Mouse (Mus musculus): ENCODE results near the gene Uqcc2. TPM values are rescaled to one million over a fixed set of nuclear protein-coding genes. Genes with fewer than 3 reads are reported as not detected.

Gene Uqcc2
- total and polyA plus RNA-seq, 3 experiments = 176 to 329 TPM; not detected in 1

DNA sequence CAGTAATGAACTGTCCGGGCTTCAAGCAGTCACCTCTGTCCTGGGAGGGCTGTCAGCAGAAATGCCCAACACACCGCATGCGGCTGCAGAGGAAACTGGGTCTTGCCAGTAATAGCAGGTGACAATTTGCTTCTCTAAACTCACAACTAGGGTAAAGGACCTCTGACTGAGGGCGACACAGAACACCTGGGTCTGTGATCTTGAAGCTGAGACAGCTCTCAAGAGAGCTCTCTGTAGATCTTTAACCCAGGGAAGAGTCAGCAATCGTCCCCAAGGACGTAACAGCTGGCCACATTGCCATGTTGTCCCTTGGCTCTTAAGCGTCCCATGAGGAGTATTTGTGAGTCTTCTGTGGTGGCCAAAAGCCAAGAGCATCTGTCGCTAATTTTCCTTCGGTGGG, 38.7 kb upstream of the Uqcc2 start:
- no peak overlapping the region for H3K9ac ChIP-seq (ENCODE audit: control insufficient read depth, low read depth, low read length, poor library complexity, severe bottlenecking)
- no peaks in the 10 kb centered on the region for H3K79me2 ChIP-seq (ENCODE audit: control insufficient read depth, insufficient read depth, low read length, poor library complexity)
- no peaks in the 10 kb centered on the region; a peak in 1 of 4 replicates for H3K27me3 ChIP-seq (ENCODE audit: control insufficient read depth in 1 of 2, insufficient read depth in 2 of 2, low read length in 2 of 2)
- no peak overlapping the region for H3K27ac ChIP-seq (ENCODE audit: control insufficient read depth, low read depth, low read length)
- H3K4me1 ChIP-seq (ENCODE audit: control insufficient read depth in 1 of 2, insufficient read depth in 2 of 2, low read length in 2 of 2) = no peaks in the 10 kb centered on the region
- no peak for DNase-seq (ENCODE audit: low read depth, low spot score)
- no peaks in the 10 kb centered on the region for H3K9me3 ChIP-seq (replicated peaks; ENCODE audit: insufficient read depth, low read length)
- H3K36me3 ChIP-seq (ENCODE audit: control insufficient read depth in 1 of 2, insufficient read depth in 2 of 2, low read length in 2 of 2) = no peaks in the 10 kb centered on the region
- TF ChIP-seq BHLHE40 (IDR thresholded peaks at IDR 0.05; ENCODE audit: borderline replicate concordance, low read depth, low read length) (no peak), E2F4 (IDR thresholded peaks at IDR 0.05; ENCODE audit: borderline replicate concordance, low read depth, low read length) (no peak), MAFK (IDR thresholded peaks at IDR 0.05; ENCODE audit: borderline replicate concordance, low read depth, low read length) (no peak), ZNF384 (IDR thresholded peaks at IDR 0.05; ENCODE audit: low read depth, low read length) (no peak)
- no peak overlapping the region for H3K4me3 ChIP-seq (ENCODE audit: control insufficient read depth in 1 of 2, insufficient read depth in 1 of 2, low read depth in 2 of 2, low read length in 2 of 2)

DNA sequence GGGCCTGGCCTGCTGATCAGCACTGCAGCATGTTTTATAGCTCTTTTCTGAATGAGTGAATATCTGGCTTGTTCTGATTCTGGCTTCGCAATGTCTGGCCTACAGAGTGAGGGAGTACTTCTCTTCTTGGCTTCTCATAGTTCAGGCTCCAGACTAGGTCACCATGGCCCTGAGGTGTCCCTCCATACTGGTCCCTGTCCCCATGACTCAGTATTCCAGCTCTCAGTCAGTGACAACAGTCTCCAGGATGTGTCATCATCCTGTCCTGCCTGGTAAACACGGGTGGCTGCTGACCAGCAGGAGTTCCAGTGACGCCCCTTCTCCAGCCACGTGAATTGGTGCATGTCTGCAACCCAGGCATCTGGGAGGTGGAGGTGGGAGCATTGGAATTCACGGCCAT, 37.4 kb upstream of the Uqcc2 start:
- TF ChIP-seq MYB (IDR thresholded peaks at IDR 0.05; ENCODE audit: low read depth, low read length) (no peak), GABPA (IDR thresholded peaks at IDR 0.05; ENCODE audit: low read depth, low read length) (no peak), BHLHE40 (IDR thresholded peaks at IDR 0.05; ENCODE audit: borderline replicate concordance, low read depth, low read length) (no peak), MXI1 (IDR thresholded peaks at IDR 0.05; ENCODE audit: low read depth, low read length) (no peak), ELF1 (IDR thresholded peaks at IDR 0.05; ENCODE audit: low read depth, low read length) (no peak), POLR2A (IDR thresholded peaks at IDR 0.05; ENCODE audit: control insufficient read depth in 1 of 2, insufficient read depth in 1 of 2, low read depth in 1 of 2, low read length in 2 of 2, poor library complexity in 1 of 2) (no peak)
- Histone ChIP-seq H3K27ac (ENCODE audit: control insufficient read depth, low read depth, low read length) (no peak overlapping the region), H3K36me3 (ENCODE audit: control insufficient read depth in 1 of 2, insufficient read depth in 2 of 2, low read length in 2 of 2) (no peaks in the 10 kb centered on the region)

DNA sequence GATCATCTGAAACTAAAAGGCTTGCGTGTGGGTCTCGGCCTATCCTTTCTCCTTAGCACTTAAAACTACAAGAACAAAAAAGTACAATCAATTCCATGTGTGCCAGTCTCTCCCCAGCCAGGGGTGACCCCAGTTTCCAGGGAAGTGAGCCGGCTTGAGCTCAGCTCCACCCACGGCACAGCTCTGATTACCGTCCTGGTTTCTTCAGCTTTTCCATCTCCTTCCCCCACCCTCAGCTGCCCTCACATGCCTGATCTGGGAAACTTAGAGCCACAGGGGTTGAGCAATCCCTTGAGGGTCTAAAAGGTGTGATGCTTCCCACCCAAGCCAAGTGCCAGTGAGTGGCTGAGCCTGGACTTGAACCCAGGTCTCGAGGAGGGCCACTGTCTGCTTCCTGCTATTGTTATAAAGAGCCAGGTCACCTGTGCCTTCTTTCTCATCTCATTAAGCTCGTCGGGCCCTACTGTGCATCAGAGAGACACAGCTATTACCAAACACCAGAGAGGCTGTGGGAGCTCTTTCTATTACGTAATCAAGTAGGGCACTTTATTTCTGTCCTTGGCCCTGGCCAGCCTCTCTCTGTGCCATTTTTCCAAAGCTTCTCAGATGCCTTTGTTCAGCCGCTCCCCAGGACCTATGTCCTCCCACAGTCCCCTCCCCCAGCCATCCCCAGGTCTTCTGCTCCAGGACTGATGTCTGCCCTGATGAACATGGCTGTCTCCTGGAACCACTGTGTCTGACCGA, 36.4 kb upstream of the Uqcc2 start:
- Histone ChIP-seq H3K4me3 (ENCODE audit: control insufficient read depth in 1 of 2, insufficient read depth in 1 of 2, low read depth in 2 of 2, low read length in 2 of 2) (no peak overlapping the region), H3K27me3 (ENCODE audit: control insufficient read depth in 1 of 2, insufficient read depth in 2 of 2, low read length in 2 of 2) (no peaks in the 10 kb centered on the region; a peak in 1 of 4 replicates), H3K27ac (ENCODE audit: control insufficient read depth, low read depth, low read length) (no peak overlapping the region), H3K9me3 (replicated peaks; ENCODE audit: insufficient read depth, low read length) (no peaks in the 10 kb centered on the region), H3K79me2 (ENCODE audit: control insufficient read depth, insufficient read depth, low read length, poor library complexity) (no peaks in the 10 kb centered on the region), H3K4me1 (ENCODE audit: control insufficient read depth in 1 of 2, insufficient read depth in 2 of 2, low read length in 2 of 2) (no peaks in the 10 kb centered on the region), H3K36me3 (ENCODE audit: control insufficient read depth in 1 of 2, insufficient read depth in 2 of 2, low read length in 2 of 2) (no peaks in the 10 kb centered on the region), H3K9ac (ENCODE audit: control insufficient read depth, low read depth, low read length, poor library complexity, severe bottlenecking) (no peak overlapping the region)
- DNase-seq (ENCODE audit: low read depth, low spot score) = no peak
- TF ChIP-seq TBP (IDR thresholded peaks at IDR 0.05; ENCODE audit: low read depth, low read length) (no peak), SMC3 (IDR thresholded peaks at IDR 0.05; ENCODE audit: low read depth, low read length) (no peak), POLR2A (IDR thresholded peaks at IDR 0.05; ENCODE audit: control insufficient read depth in 1 of 2, insufficient read depth in 1 of 2, low read depth in 1 of 2, low read length in 2 of 2, poor library complexity in 1 of 2) (no peak), BHLHE40 (IDR thresholded peaks at IDR 0.05; ENCODE audit: borderline replicate concordance, low read depth, low read length) (no peak), USF1 (IDR thresholded peaks at IDR 0.05; ENCODE audit: low read depth, low read length) (no peak), RAD21 (IDR thresholded peaks at IDR 0.05; ENCODE audit: low read depth, low read length) (no peak), ZMIZ1 (IDR thresholded peaks at IDR 0.05; ENCODE audit: low read depth, low read length) (no peak), ZKSCAN1 (IDR thresholded peaks at IDR 0.05; ENCODE audit: low read depth, low read length) (no peak), TCF12 (IDR thresholded peaks at IDR 0.05; ENCODE audit: low read depth, low read length) (no peak), ELF1 (IDR thresholded peaks at IDR 0.05; ENCODE audit: low read depth, low read length) (no peak), POLR2AphosphoS5 (IDR thresholded peaks at IDR 0.05; ENCODE audit: borderline replicate concordance, low read depth, low read length) (no peak), MYC (IDR thresholded peaks at IDR 0.05; ENCODE audit: low read depth, low read length) (no peak), GATA1 (IDR thresholded peaks at IDR 0.05; ENCODE audit: low read depth, low read length) (no peak), MXI1 (IDR thresholded peaks at IDR 0.05; ENCODE audit: low read depth, low read length) (no peak), JUND (IDR thresholded peaks at IDR 0.05; ENCODE audit: low read depth, low read length) (no peak)

More for the DNA sequence above, 37.4 kb upstream of the Uqcc2 start:
- Histone ChIP-seq H3K9me3 (replicated peaks; ENCODE audit: insufficient read depth, low read length) (no peaks in the 10 kb centered on the region), H3K79me2 (ENCODE audit: control insufficient read depth, insufficient read depth, low read length, poor library complexity) (no peaks in the 10 kb centered on the region), H3K9ac (ENCODE audit: control insufficient read depth, low read depth, low read length, poor library complexity, severe bottlenecking) (no peak overlapping the region), H3K4me1 (ENCODE audit: control insufficient read depth in 1 of 2, insufficient read depth in 2 of 2, low read length in 2 of 2) (no peaks in the 10 kb centered on the region), H3K4me3 (ENCODE audit: control insufficient read depth in 1 of 2, insufficient read depth in 1 of 2, low read depth in 2 of 2, low read length in 2 of 2) (no peak overlapping the region), H3K27me3 (ENCODE audit: control insufficient read depth in 1 of 2, insufficient read depth in 2 of 2, low read length in 2 of 2) (no peaks in the 10 kb centered on the region; a peak in 1 of 4 replicates)
- DNase-seq (ENCODE audit: low read depth, low spot score) = no peak

Data from MEL (cell line).